Mouse (Mus musculus): ENCODE results near the gene Ptpn6.
"Not testable (repeated sequence)": the region's sequence is repeated elsewhere in the genome, so short reads cannot be mapped to it uniquely, and the experiment has no call there.

Ptpn6 gene

DNA sequence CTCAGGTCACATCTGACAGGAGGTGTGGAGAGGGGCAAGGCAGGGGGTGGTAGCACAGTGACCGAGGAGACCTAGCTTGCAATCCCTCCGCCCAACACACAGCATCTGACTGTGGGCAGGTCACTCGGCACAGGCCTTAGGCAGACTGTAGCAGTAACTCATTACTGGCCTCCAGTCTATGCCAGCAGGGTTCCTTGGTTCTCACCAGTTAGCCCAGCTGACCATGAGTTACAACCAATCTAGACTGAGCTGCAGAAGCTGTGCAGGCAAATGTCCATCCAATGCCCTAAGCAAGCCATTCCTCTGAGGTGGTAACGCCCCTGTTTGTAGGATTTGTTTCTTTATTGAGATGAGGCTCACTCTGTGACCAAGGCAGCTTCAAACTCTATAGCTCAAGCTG lies 39.1 kb downstream of the Ptpn6 start:
- no peak for DNase-seq (ENCODE audit: low spot score in 2 of 2)

DNA sequence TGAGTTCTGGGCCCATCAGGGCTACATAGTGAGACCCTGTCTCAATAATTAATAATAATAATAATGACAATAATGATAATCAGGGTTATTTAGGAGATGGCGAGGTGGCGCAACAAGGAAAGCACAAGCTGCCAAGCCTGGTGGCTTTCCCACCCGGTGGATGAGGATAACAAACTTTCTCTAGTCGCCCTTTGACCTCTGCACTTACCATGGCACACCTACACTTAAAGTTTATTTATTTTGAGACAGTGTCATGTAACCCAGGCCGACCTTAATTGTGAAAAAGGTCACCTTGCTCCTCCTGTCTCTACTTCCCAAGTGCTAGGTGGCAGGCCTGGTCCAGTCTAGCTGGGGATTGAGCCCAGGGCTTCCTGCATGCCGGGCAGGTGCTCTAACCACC lies 39.8 kb downstream of the Ptpn6 start:
- no peak for DNase-seq (ENCODE audit: low spot score in 2 of 2)

DNA sequence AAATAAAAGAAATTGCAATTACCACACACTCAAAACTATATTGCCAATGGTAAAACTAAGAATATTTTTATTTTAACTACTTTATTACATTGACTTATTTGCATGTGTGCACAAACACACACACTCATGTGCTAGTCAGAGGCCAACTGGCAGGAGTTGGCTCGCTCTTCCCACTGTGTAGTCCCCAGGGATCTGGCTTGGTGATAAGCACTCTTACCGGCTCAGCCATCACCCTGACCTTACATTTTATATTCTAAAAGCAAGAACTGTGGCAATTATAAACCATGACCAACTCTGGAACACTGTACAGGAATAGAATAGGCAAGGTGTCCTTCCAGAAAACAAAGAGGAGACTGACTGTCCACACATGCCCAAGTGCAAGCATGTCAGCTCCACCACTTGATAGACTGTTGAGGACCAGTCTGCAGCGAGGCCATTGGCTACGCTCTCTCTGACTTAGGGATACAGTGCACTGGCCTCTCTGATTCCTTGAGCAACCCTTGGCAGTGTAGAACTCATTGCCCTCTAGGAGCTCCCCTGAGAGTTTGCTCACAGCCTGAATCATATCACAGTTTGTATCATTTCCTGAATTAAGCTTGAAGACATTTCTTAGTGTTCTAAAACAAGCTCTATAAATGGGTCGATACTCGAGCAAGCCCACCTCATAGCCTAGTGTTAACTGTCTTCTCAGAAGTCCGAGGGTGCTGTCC lies 41.9 kb downstream of the Ptpn6 start:
- DNase-seq (ENCODE audit: low spot score in 2 of 2) = no peak

DNA sequence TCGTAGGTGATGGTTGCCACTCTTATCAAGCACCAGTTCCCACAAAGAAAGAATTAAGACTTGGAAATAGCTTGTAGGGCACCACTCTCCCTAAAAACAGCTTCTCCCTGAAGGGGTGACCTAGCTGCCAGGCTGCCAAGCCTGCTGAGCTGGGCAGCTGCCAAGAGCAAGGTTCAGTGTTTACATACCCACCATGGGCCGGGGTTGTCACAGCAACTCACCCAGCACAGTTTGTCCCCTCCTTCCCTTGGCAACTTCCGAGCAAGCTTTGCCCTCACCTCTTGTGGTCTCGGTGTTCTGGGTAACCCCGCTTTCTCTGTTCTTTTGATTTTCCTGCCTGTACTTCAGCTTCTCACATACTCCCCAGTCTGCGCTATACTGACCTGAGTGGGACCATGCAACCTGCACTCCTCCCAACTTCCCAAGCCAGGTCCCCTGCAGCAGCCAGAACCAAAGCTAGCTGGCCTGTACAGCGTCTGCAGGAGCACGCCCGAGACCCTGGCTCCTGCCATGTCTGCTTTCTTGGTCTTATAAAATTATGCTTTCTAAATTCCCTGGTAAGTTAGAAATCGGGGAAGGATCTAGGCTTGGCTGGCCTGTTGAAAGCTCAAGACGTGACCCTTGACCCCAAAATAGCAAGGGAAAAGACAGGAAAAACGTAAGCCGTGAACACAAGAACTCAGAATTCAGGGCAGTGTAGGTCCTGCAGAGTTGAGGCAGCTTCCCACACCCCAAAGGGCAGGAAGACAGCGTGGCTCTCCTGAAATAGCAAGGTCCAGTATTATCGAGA lies 44.2 kb downstream of the Ptpn6 start:
- peak; percentile 46 to 55 for DNase-seq (ENCODE audit: low spot score in 2 of 2)

DNA sequence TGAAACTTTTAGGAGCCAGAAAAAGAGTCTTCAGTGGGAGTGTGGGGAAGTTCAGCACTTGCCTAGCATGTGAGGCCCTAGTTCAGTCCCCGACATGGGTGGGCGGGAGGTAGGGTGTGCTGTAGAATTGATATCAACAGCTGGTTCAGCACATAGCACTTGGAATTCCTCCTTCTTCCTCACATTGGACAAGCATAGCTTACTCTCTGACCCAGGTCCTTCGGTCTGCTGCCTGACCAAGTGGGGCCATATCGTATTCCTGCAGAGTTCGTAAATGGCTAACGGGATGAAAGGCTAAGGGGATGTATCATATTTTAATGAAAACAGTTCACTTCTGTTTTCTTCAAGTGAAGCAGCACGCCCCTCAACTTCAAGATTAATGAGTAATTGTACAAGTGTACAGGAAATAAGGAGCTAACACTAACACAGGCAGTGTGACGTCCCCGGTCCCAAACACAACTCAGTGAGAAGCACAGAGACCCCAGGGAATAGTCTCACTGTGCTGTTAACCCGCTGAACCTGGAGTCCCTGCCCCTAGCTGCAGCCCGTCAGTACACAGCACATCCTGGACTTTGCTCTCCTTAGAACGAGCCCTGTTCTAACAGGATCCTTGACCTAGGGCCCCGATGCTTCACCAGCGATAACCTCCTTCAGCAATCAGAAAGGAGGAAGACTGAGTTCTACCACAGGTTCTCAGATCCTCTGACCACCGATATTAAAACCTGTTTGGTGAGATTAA lies 45.1 kb downstream of the Ptpn6 start:
- DNase-seq (ENCODE audit: low spot score in 2 of 2) = no peak

DNA sequence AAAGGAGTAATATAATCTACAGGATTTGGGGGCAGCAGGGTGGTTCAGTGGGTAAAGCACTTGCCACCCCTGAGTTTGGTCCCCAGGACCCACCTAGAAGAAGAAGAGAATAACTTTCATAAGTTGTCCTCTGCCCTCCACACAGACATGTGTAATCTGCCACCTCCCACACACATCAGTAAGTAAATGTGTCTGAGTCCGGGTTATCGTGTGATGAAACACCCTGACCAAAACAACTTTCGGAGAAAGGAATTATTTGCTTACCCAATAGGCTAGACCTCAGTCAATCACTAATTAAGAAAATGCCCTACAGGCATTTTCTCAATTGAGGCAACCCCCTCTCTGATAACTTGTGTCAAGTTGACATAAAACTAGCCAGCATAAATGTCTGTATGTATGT lies 48.0 kb downstream of the Ptpn6 start:
- no peak for DNase-seq (ENCODE audit: low spot score in 2 of 2)

DNA sequence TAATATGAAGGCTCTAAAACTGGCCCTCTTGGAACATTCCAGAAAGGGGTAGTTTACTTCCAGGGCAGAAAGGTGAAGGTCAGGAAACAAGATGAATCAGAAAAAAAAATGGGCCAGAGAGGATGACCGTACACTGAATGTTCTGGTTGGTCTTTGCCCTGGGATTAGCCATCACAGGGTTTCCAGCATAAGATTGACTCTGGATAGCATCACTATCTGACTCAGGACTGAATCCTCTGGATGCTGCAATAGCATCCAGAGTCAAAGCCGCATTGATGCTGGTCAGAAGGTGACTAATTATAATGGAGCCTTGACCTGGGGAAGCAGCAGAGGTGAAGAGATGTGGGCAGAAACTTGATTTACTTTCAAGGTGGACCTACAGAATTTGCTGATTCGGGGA lies 49.5 kb downstream of the Ptpn6 start:
- no peak for DNase-seq (ENCODE audit: low spot score in 2 of 2)

DNA sequence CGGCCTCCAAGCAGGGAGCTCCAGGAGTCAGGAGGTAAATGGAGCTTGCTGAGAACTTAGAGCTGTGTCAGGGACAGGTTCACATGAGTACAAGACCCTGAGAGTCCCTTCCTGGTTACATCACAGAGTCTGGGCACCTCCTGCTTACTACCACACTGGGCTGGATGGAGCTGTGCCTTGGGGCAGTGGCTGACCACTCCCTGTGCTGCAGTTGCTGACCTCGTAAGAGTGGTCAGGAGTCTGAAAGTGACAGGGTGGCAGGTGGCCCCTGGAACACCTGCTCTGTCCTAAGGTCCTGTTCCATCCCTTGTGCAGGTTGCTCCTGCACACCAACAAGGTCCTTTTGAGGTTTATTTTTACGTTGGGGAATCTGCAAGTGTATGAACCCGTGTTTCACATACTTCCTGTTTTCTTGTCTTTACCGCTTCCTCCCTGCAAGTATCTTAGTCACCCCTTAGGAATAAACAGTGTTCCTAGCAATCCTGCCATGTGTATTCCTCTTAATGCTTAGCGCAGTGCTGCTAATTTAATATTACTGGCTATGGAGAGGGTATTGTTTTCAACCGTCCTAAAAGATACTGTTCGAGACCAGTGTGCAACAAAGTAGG lies 50.3 kb downstream of the Ptpn6 start:
- DNase-seq (ENCODE audit: low spot score in 2 of 2) = no peak

DNA sequence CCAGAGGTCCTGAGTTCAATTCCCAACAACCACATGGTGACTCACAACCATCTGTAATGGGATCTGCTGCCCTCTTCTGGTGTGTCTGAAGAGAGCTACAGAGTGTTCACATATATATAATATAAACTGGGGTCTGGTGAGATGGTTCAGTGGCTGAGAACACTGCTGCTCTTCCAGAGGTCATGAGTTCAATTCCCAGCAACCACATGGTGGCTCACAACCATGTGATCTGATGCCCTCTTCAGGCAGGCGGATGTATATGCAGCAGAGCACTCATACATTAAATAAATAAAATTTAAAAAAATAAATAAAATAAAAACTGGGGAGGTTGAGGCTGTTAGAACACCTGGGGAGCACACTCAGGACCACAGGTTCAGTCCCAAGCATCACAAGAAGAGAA lies 51.9 kb downstream of the Ptpn6 start:
- DNase-seq (ENCODE audit: low spot score in 2 of 2) = not testable (repeated sequence)

DNA sequence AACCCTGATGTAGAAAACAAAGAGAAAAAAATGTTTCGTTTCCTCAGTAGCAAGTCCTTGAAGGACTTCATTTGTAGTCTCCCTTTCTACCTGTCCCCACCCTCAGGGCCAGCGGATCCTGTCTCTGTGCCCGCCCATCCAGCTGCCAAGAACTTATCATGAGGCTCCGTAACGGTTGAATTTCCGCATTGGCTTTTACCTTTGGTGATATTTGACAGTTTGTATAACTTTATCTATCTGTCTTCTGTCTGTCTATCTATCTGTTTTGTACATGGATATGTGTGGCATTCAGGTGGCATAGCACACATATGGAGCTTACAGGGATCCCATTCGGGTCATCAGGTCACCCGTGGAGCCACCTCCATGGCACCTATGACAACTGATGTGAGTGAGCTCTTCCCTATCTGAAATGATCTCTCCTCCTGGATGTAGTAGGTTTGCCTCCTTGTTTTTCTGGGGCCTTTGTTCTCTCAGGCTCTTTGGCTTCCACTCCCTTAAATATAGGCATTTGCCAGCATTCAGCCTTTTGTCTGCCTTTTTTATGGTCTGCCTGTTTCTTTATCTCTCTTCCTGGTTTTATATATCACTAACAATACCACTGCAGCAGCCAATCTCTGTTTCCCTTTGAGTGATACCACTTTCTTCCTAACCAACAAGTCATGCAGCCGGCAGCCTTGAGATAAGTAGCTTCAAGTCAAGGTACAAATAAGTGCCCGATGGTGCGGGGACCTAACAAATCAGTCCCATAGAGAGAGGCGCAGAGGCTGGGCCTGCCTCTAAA lies 52.7 kb downstream of the Ptpn6 start:
- DNase-seq (ENCODE audit: low spot score in 2 of 2) = no peak

DNA sequence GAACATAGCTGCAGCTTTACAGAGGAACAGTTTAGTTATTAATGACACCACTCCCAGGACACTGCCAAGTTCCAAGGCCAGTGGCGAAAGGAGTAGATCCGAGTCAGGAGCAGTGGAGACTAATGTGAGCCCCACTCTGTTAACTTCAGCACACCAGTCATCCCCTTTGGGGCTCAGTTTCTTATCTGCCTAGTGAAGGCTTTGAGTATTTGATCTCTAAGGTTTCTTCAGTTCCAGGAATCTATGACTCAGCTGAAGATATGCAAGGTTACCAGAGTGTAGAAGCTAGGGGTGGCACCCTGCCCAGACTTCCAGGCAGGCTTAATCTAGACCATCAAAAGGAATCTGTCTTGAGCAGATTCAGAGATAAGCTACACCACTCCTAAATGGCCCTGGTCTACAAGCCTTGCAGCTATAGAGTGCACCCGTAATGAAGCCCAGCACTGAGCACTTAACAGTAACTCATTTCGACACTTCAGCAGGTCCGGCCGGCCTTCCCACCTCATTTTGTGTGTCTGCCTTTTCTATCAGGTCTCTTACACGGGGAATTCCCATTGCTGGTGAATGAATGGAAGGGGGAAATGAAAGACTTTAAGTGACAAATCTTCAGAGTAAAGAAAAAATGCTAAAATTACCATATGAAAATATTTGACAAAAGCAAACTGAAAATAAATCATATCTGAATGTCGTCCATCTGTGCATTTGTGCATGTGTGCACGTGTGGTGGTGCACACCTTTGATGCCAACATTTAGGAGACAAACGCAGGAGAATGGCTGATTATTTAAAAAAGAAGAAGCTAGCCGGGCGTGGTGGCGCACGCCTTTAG lies 54.7 kb downstream of the Ptpn6 start:
- DNase-seq (ENCODE audit: low spot score in 2 of 2) = peak in 1 of 2 experiments; percentile 34

DNA sequence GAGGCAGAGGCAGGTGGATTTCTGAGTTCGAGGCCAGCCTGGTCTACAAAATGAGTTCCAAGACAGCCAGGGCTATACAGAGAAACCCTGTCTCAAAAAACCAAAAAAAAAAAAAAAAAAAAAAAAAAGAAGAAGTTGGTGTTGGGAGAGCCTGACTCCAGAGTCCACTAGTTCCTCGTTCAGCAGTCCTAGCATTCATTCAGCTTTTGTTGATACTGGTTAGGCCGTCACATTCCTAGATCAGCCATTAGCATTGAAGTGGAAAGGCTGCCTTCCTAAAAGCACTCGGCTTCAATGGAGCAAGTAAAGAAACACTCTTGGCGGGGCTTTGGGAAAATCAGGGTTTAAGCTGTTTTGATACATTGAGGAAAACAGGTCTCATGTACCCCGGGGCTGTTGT lies 56.2 kb downstream of the Ptpn6 start:
- DNase-seq (ENCODE audit: low spot score in 2 of 2) = not testable (repeated sequence)

DNA sequence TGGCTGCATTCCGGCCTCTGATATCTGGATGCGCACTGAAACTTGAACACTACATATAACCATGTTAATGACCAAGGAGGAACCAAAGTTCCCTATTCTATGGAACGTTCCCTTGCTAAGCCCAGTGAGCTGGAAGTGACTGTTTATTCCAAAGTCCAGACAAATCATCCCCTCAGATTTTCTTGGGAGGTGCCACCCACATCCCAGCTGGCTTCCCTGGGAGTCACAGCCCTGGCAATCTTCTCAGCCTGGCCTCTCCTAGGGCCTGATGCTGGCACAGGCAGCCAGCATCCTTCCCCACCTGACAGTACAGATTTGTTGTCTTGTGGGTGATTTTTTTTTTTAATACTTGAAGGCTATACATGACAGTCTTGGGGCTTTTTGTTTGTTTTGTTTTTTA lies 59.0 kb downstream of the Ptpn6 start:
- peak in 1 of 2 experiments; percentile 26 for DNase-seq (ENCODE audit: low spot score in 2 of 2)

DNA sequence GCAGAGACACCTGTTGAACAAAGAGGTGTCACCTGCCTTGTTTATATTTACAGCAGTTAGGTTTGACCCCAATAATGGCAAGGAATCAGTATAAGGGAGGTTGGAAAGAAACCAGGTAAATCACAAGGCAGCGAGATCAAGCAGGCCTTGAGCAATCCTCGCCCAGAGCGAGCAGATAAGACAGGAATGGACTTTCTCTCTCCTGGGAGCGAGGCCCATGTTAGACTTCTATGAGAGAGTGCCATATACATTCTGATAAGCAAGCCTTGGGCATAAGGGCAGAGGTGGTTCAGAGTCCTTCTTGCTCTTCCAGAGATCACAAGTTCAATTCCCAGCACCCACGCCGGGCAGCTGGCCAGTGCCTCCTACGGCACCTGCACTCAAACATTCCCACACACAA lies 59.7 kb downstream of the Ptpn6 start:
- DNase-seq (ENCODE audit: low spot score in 2 of 2) = no peak

DNA sequence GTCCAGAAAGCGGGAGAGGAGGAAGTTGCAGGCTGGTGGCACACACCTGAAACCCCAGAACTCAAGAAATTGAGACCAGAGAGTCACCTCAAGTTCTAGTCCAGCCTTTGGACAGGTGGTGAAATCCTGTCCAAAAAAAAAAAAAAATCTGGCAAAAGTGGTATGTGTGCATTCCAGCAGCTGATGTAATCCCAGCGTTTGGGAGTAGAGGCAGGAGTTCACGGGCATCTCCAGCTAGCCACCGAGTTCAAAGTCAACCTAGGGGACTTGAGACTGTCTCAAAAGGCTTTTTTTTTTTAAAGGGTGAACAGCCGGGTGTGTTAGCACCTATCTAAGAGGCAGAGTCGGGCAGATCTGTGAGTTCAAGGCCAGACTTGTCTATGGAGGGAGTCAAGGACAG lies 62.3 kb downstream of the Ptpn6 start:
- DNase-seq (ENCODE audit: low spot score in 2 of 2) = no peak

DNA sequence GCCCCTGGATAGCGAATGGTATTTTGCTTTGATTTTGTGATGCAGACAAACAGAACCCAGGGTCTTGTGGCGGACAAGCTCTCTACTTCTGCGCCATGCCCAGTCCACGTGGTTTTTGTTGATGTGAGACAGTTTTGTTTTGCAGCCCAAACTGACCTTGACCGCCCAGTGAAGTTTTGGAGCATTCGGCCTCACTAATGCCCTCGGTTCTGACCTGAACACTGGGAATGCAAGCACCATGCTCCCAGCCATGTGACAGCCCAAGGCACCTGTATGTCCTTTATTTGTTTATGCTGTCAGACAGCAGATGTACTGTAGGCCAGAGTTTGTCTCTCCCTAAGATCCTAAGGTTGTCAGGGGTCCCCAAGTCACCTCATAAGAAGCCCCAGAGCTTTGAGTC lies 63.9 kb downstream of the Ptpn6 start:
- DNase-seq (ENCODE audit: low spot score in 2 of 2) = no peak

DNA sequence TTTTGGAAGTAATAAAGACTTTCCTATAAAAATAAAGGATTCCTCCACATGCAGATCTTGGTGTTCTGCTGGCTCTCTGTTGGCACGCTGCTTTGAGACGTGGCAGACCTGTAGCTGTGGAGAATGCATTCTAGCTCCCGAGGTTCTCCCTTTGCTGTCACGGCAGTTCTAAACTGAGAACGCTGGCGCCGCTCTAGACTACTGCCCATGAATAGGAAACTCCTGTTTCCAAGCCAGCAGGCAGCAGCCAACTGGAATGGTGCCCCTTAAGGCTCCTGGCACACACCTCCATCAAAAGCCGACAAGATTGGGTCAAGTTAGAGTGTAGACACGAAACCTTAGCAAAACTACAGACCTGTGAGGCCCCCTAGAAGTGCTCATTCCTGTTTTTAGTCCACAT lies 64.9 kb downstream of the Ptpn6 start:
- DNase-seq (ENCODE audit: low spot score in 2 of 2) = peak; percentile 48 to 69

DNA sequence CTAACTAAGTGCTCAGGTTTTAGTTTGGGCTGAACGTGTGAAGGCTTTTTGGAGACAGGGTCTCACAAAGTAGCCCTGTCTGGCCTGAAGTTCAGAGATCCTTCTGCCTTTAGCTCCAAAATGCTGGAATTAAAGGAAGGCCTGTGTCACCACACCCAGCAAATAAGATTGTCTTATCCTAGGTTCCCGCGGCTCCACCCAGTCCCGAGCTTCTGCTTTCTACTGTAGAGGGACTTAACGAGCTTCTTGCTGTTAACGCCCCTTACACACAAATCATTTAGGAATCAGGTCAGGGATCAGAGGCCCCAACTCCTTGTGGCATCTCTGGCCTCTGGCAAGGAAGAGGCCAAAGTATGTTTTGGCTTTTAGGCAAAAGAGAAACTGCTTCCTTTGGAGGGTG lies 66.4 kb downstream of the Ptpn6 start:
- no peak for DNase-seq (ENCODE audit: low spot score in 2 of 2)
